ENCODE assay signal across 1 mouse cellular context in the genomic region with DNA sequence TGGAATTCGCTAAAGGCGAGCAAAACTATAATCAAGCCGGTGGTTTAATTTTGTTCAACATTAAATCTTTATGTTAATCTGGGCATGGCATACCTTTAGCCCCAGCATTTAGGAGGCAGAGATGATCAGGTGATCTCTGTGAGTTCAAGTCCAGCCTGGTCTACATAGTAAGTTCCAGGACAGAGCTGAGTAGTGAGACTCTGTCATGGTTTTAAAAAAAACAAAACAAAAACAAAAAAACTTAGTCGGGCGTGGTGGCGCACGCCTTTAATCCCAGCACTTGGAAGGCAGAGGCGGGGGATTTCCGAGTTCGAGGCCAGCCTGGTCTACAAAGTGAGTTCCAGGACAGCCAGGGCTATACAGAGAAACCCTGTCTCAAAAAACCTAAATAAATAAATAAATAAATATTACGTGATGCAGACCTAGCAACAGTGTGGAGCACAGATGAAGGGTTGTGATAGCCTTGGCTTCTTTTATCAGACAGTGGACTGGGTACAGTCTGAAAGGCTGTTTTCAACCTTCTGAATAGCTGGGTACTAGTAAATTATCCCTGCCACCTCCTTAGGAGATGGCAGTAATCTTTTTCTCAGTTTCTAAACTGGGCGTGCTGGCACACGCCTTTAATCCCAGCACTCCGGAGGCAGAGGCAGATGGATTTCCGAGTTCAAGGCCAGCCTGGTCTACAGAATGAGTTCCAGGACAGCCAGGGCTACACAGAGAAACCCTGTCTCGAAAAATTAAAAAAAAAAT.
A peak's percentile ranks its signal among the peaks of the same experiment; 100 is the strongest.
TF ChIP-seq lines count a peak whose summit lies in the region.

No protein-coding gene starts in this region.

TF ChIP-seq in MEL, 35 proteins besides CTCF, POLR2A, EP300 and RAD21:
- TF ChIP-seq GATA1 (IDR thresholded peaks at IDR 0.05; ENCODE audit: low read depth, low read length) (peak; percentile 13; the same call in 1 of the 2 replicates), MYC (IDR thresholded peaks at IDR 0.05; ENCODE audit: low read depth, low read length) (0 out of 2 replicates have a peak, but pooled peaks have one; percentile 1)
TF ChIP-seq in MEL: peak in this region for 2; not testable (repeated sequence) for 33.
